Mouse (Mus musculus) urinary bladder, postnatal 0 days (tissue): ENCODE data around the gene Olfr112. TPM values are rescaled to one million over a fixed set of nuclear protein-coding genes. Genes with fewer than 3 reads are reported as not detected.

Experiments
- polyA plus RNA-seq: library from polyadenylated mRNA; unstranded; fragments of >200 nt; fragmentation: Nextera tagmentation; extraction: Ambion mirVana; gene quantifications from 2 replicates; pipeline ENCODE4 v1.2.1, GENCODE M21; 2015

The Olfr112 gene
- polyA plus RNA-seq: not detected in 2 replicates

DNA sequence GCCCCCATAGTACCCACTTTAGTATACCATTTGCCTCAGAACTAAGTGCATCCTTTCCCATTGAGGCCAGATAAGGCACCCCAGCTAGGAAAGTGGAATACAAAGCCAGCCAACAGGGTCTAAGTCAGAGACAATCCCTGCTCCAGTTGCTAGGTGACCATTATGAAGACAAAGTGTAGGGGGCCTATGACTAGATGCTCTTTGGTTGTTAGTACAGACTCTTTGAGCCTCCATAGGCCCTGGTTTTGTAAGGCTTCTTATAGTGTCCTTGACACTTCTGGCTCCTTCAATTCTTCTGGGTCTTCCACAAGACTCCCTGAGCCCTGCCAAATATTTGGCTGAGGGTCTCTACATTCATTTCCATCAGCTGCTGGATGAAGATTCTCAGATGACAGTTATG, at the start of gene Olfr112:
Olfr112 (minus strand) TSS at position 101 of the 400 bp plus-strand sequence.

DNA sequence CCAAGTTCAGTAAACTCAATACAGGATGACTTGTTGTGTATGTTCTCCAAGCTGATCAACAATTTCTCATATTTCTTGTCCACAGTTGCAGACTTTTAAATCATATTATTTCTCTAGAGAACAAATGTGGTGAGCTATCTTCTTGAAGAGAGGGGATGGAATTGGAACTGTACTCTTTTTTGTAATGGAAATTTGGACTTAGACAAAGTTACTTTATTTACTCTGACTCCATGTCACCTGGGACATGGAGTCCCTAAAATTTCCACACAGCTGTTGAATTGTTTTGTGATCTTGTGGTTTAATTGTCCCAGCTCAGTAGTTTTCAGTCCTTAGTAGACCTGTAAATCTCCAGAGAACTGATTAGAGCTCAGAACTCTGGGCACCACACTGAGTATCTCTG, 23.4 kb upstream of the Olfr112 start, which contains the start of gene Olfr114:
Olfr114 (minus strand) TSS at position 101 of the 400 bp plus-strand sequence.

DNA sequence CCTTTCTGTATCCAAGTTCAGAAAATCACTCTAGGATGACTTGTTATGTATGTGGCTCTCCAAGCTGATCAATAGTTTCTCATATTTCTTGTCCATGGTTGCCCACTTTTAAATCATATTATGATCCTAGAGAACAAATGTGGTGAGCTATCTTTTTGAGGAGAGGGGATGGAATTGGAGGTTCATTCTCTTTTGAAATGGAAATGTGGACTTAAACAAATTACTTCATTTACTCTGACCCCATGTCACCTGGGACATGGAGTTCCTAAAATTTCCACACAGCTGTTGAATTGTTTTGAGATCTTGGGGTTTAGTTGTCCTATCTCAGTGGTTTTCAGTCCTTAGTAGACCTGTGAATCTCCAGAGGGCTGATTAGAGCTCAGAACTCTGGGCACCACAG, 8.3 kb upstream of the Olfr112 start, which contains the start of gene Olfr113:
Olfr113 (minus strand) TSS at position 101 of the 400 bp plus-strand sequence.

Other genes with a start within 250 kb of the Olfr112 start
- not detected in 2 replicates for gene Olfr103, start 229.8 kb downstream of the Olfr112 start, polyA plus RNA-seq
- not detected in 2 replicates for gene Olfr104-ps, start 209.9 kb downstream of the Olfr112 start, polyA plus RNA-seq
- not detected in 2 replicates for gene Olfr105-ps, start 190.4 kb downstream of the Olfr112 start, polyA plus RNA-seq
- not detected in 2 replicates for gene Olfr106-ps, start 179.1 kb downstream of the Olfr112 start, polyA plus RNA-seq
- gene Olfr107, start 170.2 kb downstream of the Olfr112 start, polyA plus RNA-seq: not detected in 2 replicates
- gene Olfr108, start 124.0 kb downstream of the Olfr112 start, polyA plus RNA-seq: not detected in 2 replicates
- not detected in 2 replicates for gene Olfr109, start 110.5 kb downstream of the Olfr112 start, polyA plus RNA-seq
- not detected in 2 replicates for gene H2-M2, start 85.9 kb downstream of the Olfr112 start, polyA plus RNA-seq
- gene Olfr110, start 77.0 kb downstream of the Olfr112 start, polyA plus RNA-seq: not detected in 2 replicates
- gene Olfr111, start 61.4 kb downstream of the Olfr112 start, polyA plus RNA-seq: not detected in 2 replicates
- not detected in 2 replicates for gene Olfr113, start 8.2 kb upstream of the Olfr112 start, polyA plus RNA-seq
- gene Olfr114, start 23.3 kb upstream of the Olfr112 start, polyA plus RNA-seq: not detected in 2 replicates
- not detected in 2 replicates for gene Olfr115, start 57.7 kb upstream of the Olfr112 start, polyA plus RNA-seq
- gene Olfr116, start 57.7 kb upstream of the Olfr112 start, polyA plus RNA-seq: not detected in 2 replicates
- gene Olfr117, start 94.3 kb upstream of the Olfr112 start, polyA plus RNA-seq: not detected in 2 replicates
- not detected in 2 replicates for gene Olfr118, start 97.5 kb upstream of the Olfr112 start, polyA plus RNA-seq
- not detected in 2 replicates for gene Olfr119, start 127.1 kb upstream of the Olfr112 start, polyA plus RNA-seq
- not detected in 2 replicates for gene Olfr120, start 152.4 kb upstream of the Olfr112 start, polyA plus RNA-seq
- not detected in 2 replicates for gene Olfr121, start 179.4 kb upstream of the Olfr112 start, polyA plus RNA-seq
- gene Olfr122, start 199.2 kb upstream of the Olfr112 start, polyA plus RNA-seq: not detected in 2 replicates
- not detected in 2 replicates for gene Olfr123, start 224.1 kb upstream of the Olfr112 start, polyA plus RNA-seq
- not detected in 2 replicates for gene Olfr124, start 230.4 kb upstream of the Olfr112 start, polyA plus RNA-seq